Comparison of ENCODE assay signal across 18 mouse cellular contexts in genomic region chr5:53408235-53408634, GRCm38 (mm10). TPM values are rescaled to one million over a fixed set of nuclear protein-coding genes. Genes with fewer than 3 reads are reported as not detected.
DNase-seq lines count a peak whose midpoint lies in the region; ATAC-seq and TF ChIP-seq lines count a peak whose summit lies in the region.
"Had no signal": no experiment of that assay in that cellular context is flagged by ENCODE, and none has a peak within 500 bp of the region (broad histone marks: within the 10 kb centered on the region; RNA-seq: fewer than 3 reads in every experiment).

No protein-coding gene starts in this region.

- no peak for TF ChIP-seq CTCF in CH12.LX (conservative IDR thresholded peaks at IDR 0.05 in 1 of 2, IDR thresholded peaks at IDR 0.05 in 1 of 2; ENCODE audit: low read depth in 2 of 2, low read length in 2 of 2)

- peak overlapping the region; percentile 75 for H3K27ac ChIP-seq in CH12.LX (ENCODE audit: insufficient read depth, low read depth)
- H3K27ac ChIP-seq in kidney, embryonic 16.5 days (ENCODE audit: low read length): no peak overlapping the region

- no peak; the same call in 1 of the 2 replicates for TF ChIP-seq POLR2A in CH12.LX (IDR thresholded peaks at IDR 0.05; ENCODE audit: low read depth, low read length)

- H3K4me1 ChIP-seq in CH12.LX (ENCODE audit: control insufficient read depth in 1 of 2, insufficient read depth in 2 of 2): peaks cover 41 to 84% of the 10 kb centered on the region in 2 experiments
- H3K4me1 ChIP-seq in kidney, embryonic 16.5 days (ENCODE audit: insufficient read depth, low read length): no peaks in the 10 kb centered on the region

- in situ Hi-C loops in CH12.LX (cut with MboI; ENCODE audit: low pct_ligation_motif_present, low pct_unique_long_range_greater_than_20kb, low sequenced_read_pairs): loop anchor here (10.0 kb wide), 2 partner anchors 117 to 187 kb away; no protein-coding TSS in a partner anchor

- no peak for ATAC-seq in kidney, embryonic 16.5 days (ENCODE audit: low FRiP score, low TSS enrichment)
- ATAC-seq: activated CD4-positive, CD25-positive, alpha-beta regulatory T cell, adult 4 months; CD4-positive, CD25-positive, alpha-beta regulatory T cell, adult 4 months; Patski had no signal

- H3K36me3 ChIP-seq in CH12.LX (replicated peaks in 1 of 2; ENCODE audit: control insufficient read depth in 1 of 2, insufficient read depth in 1 of 2, low read length in 1 of 2): peaks cover 0 to 9% of the 10 kb centered on the region in 2 experiments
- H3K36me3 ChIP-seq in kidney, embryonic 16.5 days (ENCODE audit: insufficient read depth, low read length): no peaks in the 10 kb centered on the region
- H3K36me3 ChIP-seq: G1E had no signal

- WGBS in kidney, embryonic 16.5 days: 84% methylated on average over 2 of the region's 2 CpGs

- no peaks in the 10 kb centered on the region for H3K9me3 ChIP-seq in CH12.LX (replicated peaks; ENCODE audit: low read length)
- no peaks in the 10 kb centered on the region for H3K9me3 ChIP-seq in kidney, embryonic 16.5 days (ENCODE audit: low read length)
- H3K9me3 ChIP-seq: G1E had no signal

- H3K27me3 ChIP-seq in CH12.LX (replicated peaks): no peaks in the 10 kb centered on the region
- no peaks in the 10 kb centered on the region for H3K27me3 ChIP-seq in kidney, embryonic 16.5 days (ENCODE audit: insufficient read depth, low read length)
- H3K27me3 ChIP-seq: Patski had no signal

- H3K4me3 ChIP-seq in CH12.LX (replicated peaks in 1 of 3; ENCODE audit: low read depth in 2 of 3, low read length in 2 of 3, poor library complexity in 1 of 3): peak overlapping the region; percentile 25 to 36 (median 36)
- no peak overlapping the region for H3K4me3 ChIP-seq in kidney, embryonic 16.5 days (ENCODE audit: low read length)

- peak; percentile 55 for DNase-seq in CH12.LX (ENCODE audit: extremely low read depth)
- DNase-seq: adrenal gland, adult 2 months; adrenal gland, adult 8-10 months; adrenal gland, postnatal 10 days; adrenal gland, postnatal 14 days; adrenal gland, postnatal 25 days; adrenal gland, postnatal 36 days; B cell, adult 2 months; cerebellum, adult 11 months; cerebellum, adult 11-12 months; cerebellum, adult 18-20 months; cerebellum, adult 2 months; cerebellum, adult 8-10 months had no signal

- peak overlapping the region; percentile 43; the same call in 1 of the 2 replicates for H3K9ac ChIP-seq in CH12.LX (ENCODE audit: insufficient read depth, low read depth)
- no peak overlapping the region for H3K9ac ChIP-seq in kidney, embryonic 16.5 days (replicated peaks; ENCODE audit: low read length)

- no peak for TF ChIP-seq EP300 in CH12.LX (IDR thresholded peaks at IDR 0.05; ENCODE audit: low read length)

- H3K79me2 ChIP-seq in CH12.LX (replicated peaks; ENCODE audit: control insufficient read depth, extremely low read depth, insufficient read depth, poor library complexity, severe bottlenecking): no peaks in the 10 kb centered on the region

- dilution Hi-C loops in CH12.LX (cut with MboI; ENCODE audit: extremely low pct_ligation_motif_present, extremely low pct_unique_long_range_greater_than_20kb, low sequenced_read_pairs): no loop called here

- no peak for TF ChIP-seq RAD21 in CH12.LX (IDR thresholded peaks at IDR 0.05; ENCODE audit: low read depth, low read length)

- H3K4me2 ChIP-seq in CH12.LX (ENCODE audit: insufficient read depth, low read depth, poor library complexity, severe bottlenecking): peak overlapping the region; percentile 68
- H3K4me2 ChIP-seq in kidney, embryonic 16.5 days (replicated peaks; ENCODE audit: low read depth, low read length): no peak overlapping the region

TF ChIP-seq in CH12.LX, 34 proteins besides CTCF, POLR2A, EP300 and RAD21:
- TF ChIP-seq TCF12 (IDR thresholded peaks at IDR 0.05; ENCODE audit: low read depth, low read length) (no peak), ZNF384 (IDR thresholded peaks at IDR 0.05; ENCODE audit: low read depth, low read length) (no peak), CHD1 (IDR thresholded peaks at IDR 0.05; ENCODE audit: low read depth, low read length) (0 out of 2 replicates have a peak, but pooled peaks have one; percentile 46), BHLHE40 (IDR thresholded peaks at IDR 0.05; ENCODE audit: low read depth, low read length) (peak; percentile 71), NELFE (IDR thresholded peaks at IDR 0.05; ENCODE audit: low read depth, low read length) (0 out of 2 replicates have a peak, but pooled peaks have one; percentile 24), TBP (conservative IDR thresholded peaks at IDR 0.05; ENCODE audit: low read depth, low read length) (0 out of 2 replicates have a peak, but pooled peaks have one; percentile 52), ELF1 (IDR thresholded peaks at IDR 0.05; ENCODE audit: low read depth, low read length) (no peak), ZMIZ1 (IDR thresholded peaks at IDR 0.05; ENCODE audit: low read depth, low read length) (no peak)

RNA-seq across cellular contexts. Expression of gene Rbpj, which starts 57.7 kb away (rescaled TPM):
- total RNA-seq in CH12.LX (2012; rRNA removed) (34.4 and 40.5 TPM in 2 replicates), CH12.LX (2014; rRNA removed) (62.8 and 65.0 TPM in 2 replicates)
- 58.3 and 61.3 TPM in 2 replicates for polyA plus RNA-seq in CH12.LX (2012; ENCODE audit: insufficient read length, low read depth)
- 33.1 and 35.6 TPM in 2 replicates for polyA plus RNA-seq in kidney, embryonic 16.5 days (2015; fragmentation: Nextera tagmentation; extraction: Ambion mirVana)
